Mouse (Mus musculus) heart, postnatal 0 days (tissue): ENCODE results near the gene Cyba.

Experiments used
- CTCF ChIP-seq: IDR thresholded peaks from 2 replicates; pipeline ENCODE4 v1.5.1; 2016; ENCODE audit warnings: antibody characterized with exemption, control low read depth, low read depth
- EP300 ChIP-seq: IDR thresholded peaks from 2 replicates; pipeline ENCODE4 v1.6.1; 2016; ENCODE audit warnings: antibody characterized with exemption, low read depth

DNA sequence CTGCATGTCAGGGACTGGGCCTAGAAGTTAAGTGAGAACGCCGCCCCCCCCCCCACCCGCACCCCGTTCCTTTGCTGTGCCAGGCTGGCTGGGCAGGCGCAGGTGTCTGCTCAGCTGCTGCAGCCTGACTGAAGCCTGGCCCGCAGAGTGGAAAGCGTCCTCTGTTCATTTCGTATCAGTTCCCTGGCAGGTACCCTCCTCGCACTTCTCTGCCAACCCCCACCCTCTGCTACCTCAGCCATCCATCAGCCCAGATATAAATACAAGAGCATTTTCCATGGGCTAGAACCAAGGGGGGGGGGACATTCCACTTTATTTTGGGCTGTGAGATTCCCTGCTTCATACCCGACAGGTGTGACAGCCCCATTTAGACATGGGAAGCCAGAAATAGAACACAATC is 19.4 kb upstream of the Cyba start:
- TF ChIP-seq CTCF: no peak
- no peak for TF ChIP-seq EP300
